Mouse (Mus musculus) large intestine, adult 2 months (tissue): ENCODE measurements around the gene Ugt1a6a. TPM values are rescaled to one million over a fixed set of nuclear protein-coding genes. Genes with fewer than 3 reads are reported as not detected.

Experiments used
- DNase-seq: peaks from one replicate; pipeline ENCODE4 v3.0.0-alpha.2; 2012; ENCODE audit warnings: low read depth, low spot score
- WGBS: fragments of 180-500 bp; shearing (Covaris S2); methylation state at CpG from one replicate; pipeline ENCODE4 v1.1.7; 2018; 5-methylcytosine and 5-hydroxymethylcytosine counted together
- polyA plus RNA-seq: library from polyadenylated mRNA; depleted of rRNA; stranded (reverse); fragments of >200 nt; gene quantifications from 2 replicates; pipeline ENCODE4 v1.2.3, GENCODE M21; 2012

The Ugt1a6a gene
- polyA plus RNA-seq, 1 experiment: 3.0 TPM

- WGBS: 61% methylated on average over 5 of the region's 5 CpGs
Measured at GRCm38 (mm10) chr1:88237311-88237710, 102.7 kb downstream of the Ugt1a6a start.

GRCm38 (mm10) chr1:88238771-88239170 is 104.2 kb downstream of the Ugt1a6a start:
- WGBS: 77% methylated on average over 6 of the region's 6 CpGs
- no peak for DNase-seq

More at GRCm38 (mm10) chr1:88237311-88237710, 102.7 kb downstream of the Ugt1a6a start:
- no peak for DNase-seq

GRCm38 (mm10) chr1:88240072-88240471 is 105.5 kb downstream of the Ugt1a6a start:
- DNase-seq: no peak
- WGBS: 68% methylated on average over 5 of the region's 5 CpGs

GRCm38 (mm10) chr1:88240579-88240978 is 106.0 kb downstream of the Ugt1a6a start:
- no peak for DNase-seq
- WGBS: 73% methylated on average over 4 of the region's 4 CpGs

- WGBS: 67% methylated on average over 5 of the region's 5 CpGs
- no peak for DNase-seq
Measured at GRCm38 (mm10) chr1:88243861-88244260, 109.3 kb downstream of the Ugt1a6a start.

GRCm38 (mm10) chr1:88245881-88246280 is 111.3 kb downstream of the Ugt1a6a start:
- WGBS: 76% methylated on average over 6 of the region's 6 CpGs
- DNase-seq: no peak

GRCm38 (mm10) chr1:88246386-88246785 is 111.8 kb downstream of the Ugt1a6a start:
- no peak for DNase-seq
- WGBS: 44% methylated on average over 6 of the region's 6 CpGs

- DNase-seq: no peak
- 39% methylated on average over 2 of the region's 2 CpGs for WGBS
Measured at GRCm38 (mm10) chr1:88247660-88248059, 113.1 kb downstream of the Ugt1a6a start.

- no peak for DNase-seq
- WGBS: 54% methylated on average over 4 of the region's 4 CpGs
Measured at GRCm38 (mm10) chr1:88248658-88249057, 114.0 kb downstream of the Ugt1a6a start.

GRCm38 (mm10) chr1:88249596-88249995 is 115.0 kb downstream of the Ugt1a6a start:
- WGBS: 80% methylated on average over 7 of the region's 7 CpGs
- no peak for DNase-seq

- no peak for DNase-seq
- WGBS: 83% methylated on average over 5 of the region's 5 CpGs
Measured at GRCm38 (mm10) chr1:88250023-88250422, 115.4 kb downstream of the Ugt1a6a start.

GRCm38 (mm10) chr1:88253106-88253505 is 118.5 kb downstream of the Ugt1a6a start:
- no peak for DNase-seq
- WGBS: 64% methylated on average over 8 of the region's 8 CpGs

GRCm38 (mm10) chr1:88253540-88253939 is 118.9 kb downstream of the Ugt1a6a start:
- DNase-seq: peak; percentile 47
- WGBS: 66% methylated on average over 6 of the region's 6 CpGs

GRCm38 (mm10) chr1:88254793-88255465 is 120.3 kb downstream of the Ugt1a6a start:
- WGBS: 85% methylated on average over 12 of the region's 12 CpGs
- no peak for DNase-seq

GRCm38 (mm10) chr1:88255466-88255857 is 120.9 kb downstream of the Ugt1a6a start:
- DNase-seq: no peak
- WGBS: 58% methylated on average over 2 of the region's 2 CpGs

GRCm38 (mm10) chr1:88255989-88256754 is 121.6 kb downstream of the Ugt1a6a start:
- 79% methylated on average over 13 of the region's 13 CpGs for WGBS
- no peak for DNase-seq

- 76% methylated on average over 10 of the region's 10 CpGs for WGBS
- no peak for DNase-seq
Measured at GRCm38 (mm10) chr1:88256886-88257663, 122.5 kb downstream of the Ugt1a6a start.

GRCm38 (mm10) chr1:88257681-88258080 is 123.1 kb downstream of the Ugt1a6a start:
- 83% methylated on average over 6 of the region's 6 CpGs for whole genome bisulfite sequencing
- DNase-seq: no peak

- 74% methylated on average over 6 of the region's 6 CpGs for WGBS
- DNase-seq: no peak
Measured at GRCm38 (mm10) chr1:88258361-88258760, 123.8 kb downstream of the Ugt1a6a start.

GRCm38 (mm10) chr1:88258881-88259642 is 124.5 kb downstream of the Ugt1a6a start:
- DNase-seq: no peak
- WGBS: 79% methylated on average over 8 of the region's 8 CpGs
